Mouse (Mus musculus) small intestine, adult 2 months (tissue): ENCODE results near the gene Dnajb1. TPM values are rescaled to one million over a fixed set of nuclear protein-coding genes. Genes with fewer than 3 reads are reported as not detected.

ENCODE experiments used
- H3K27ac ChIP-seq: fragments of 200-500 bp; 2 replicates; pipeline ENCODE4 v1.5.1; 2012; ENCODE audit warnings: low read depth, low read length, control low read depth, inconsistent platforms; ENCODE audit not compliant: insufficient read depth
- H3K27me3 ChIP-seq: fragments of 200-500 bp; 2 replicates; pipeline ENCODE4 v1.6.1; 2012; ENCODE audit warnings: mild to moderate bottlenecking, moderate library complexity, low read length, inconsistent platforms; ENCODE audit not compliant: control insufficient read depth, insufficient read depth
- H3K36me3 ChIP-seq: fragments of 200-500 bp; 2 replicates; pipeline ENCODE4 v1.6.1; 2012; ENCODE audit warnings: mild to moderate bottlenecking, low read length, control low read depth, inconsistent platforms; ENCODE audit not compliant: control insufficient read depth, insufficient read depth
- H3K4me1 ChIP-seq: fragments of 200-500 bp; 2 replicates; pipeline ENCODE4 v1.6.1; 2012; ENCODE audit warnings: low read length, inconsistent platforms, mixed read lengths; ENCODE audit not compliant: control insufficient read depth, insufficient read depth, insufficient read length
- H3K4me3 ChIP-seq: fragments of 200-500 bp; 2 replicates; pipeline ENCODE4 v1.5.1; 2012; ENCODE audit warnings: low read depth, mild to moderate bottlenecking, control low read depth, inconsistent platforms, low read length, moderate library complexity
- CTCF ChIP-seq: fragments of 200-500 bp; IDR thresholded peaks from 2 replicates; pipeline ENCODE4 v1.5.1; 2012; ENCODE audit warnings: low read depth, mild to moderate bottlenecking, control low read depth, inconsistent platforms, low read length, moderate library complexity, mixed read lengths; ENCODE audit not compliant: insufficient replicate concordance, insufficient read length; ENCODE audit errors: extremely low read depth
- POLR2A ChIP-seq: fragments of 200-500 bp; IDR thresholded peaks from 2 replicates; pipeline ENCODE4 v1.6.1; 2012; ENCODE audit warnings: low read depth, mild to moderate bottlenecking, control low read depth, inconsistent platforms, low read length, moderate library complexity
- WGBS: fragments of 180-500 bp; shearing (Covaris S2); methylation state at CpG from one replicate; pipeline ENCODE4 v1.1.7; 2018; 5-methylcytosine and 5-hydroxymethylcytosine counted together
- polyA plus RNA-seq: library from polyadenylated mRNA; depleted of rRNA; stranded (reverse); fragments of >200 nt; gene quantifications from 2 replicates; pipeline ENCODE4 v1.2.3, GENCODE M21; 2012; rRNA removed

Gene Dnajb1
- 21.1 and 34.0 TPM in 2 replicates for polyA plus RNA-seq

GRCm38 (mm10) chr8:83607661-83608397 is at the start of gene Dnajb1, which contains the start of gene Tecr:
TSS of gene Dnajb1 (plus strand) at chr8:83608193.
TSS of gene Tecr (minus strand) at chr8:83607971.
- Histone ChIP-seq H3K27me3 (no peaks in the 10 kb centered on the region), H3K4me3 (peak within 1 kb of the TSS; percentile 78), H3K27ac (peak within 1 kb of the TSS; percentile 92), H3K36me3 (peaks cover 29% of the 10 kb centered on the region), H3K4me1 (peaks cover 10% of the 10 kb centered on the region; the same call in 1 of the 2 replicates)
- no peak for TF ChIP-seq CTCF
- peak; percentile 98 for TF ChIP-seq POLR2A
- under 1% methylated on average over 69 of the region's 69 CpGs for WGBS

- Histone ChIP-seq H3K4me1 (peaks cover 4% of the 10 kb centered on the region), H3K27ac (no peak overlapping the region), H3K27me3 (0 out of 2 replicates have a peak, but pooled peaks cover 3% of the 10 kb centered on the region), H3K4me3 (no peak overlapping the region), H3K36me3 (no peaks in the 10 kb centered on the region)
- 69% methylated on average over 3 of the region's 3 CpGs for WGBS
- no peak for TF ChIP-seq POLR2A
- TF ChIP-seq CTCF, result no peak
Measured at GRCm38 (mm10) chr8:83562669-83563068, 45.3 kb upstream of the Dnajb1 start.

GRCm38 (mm10) chr8:83563246-83563645 is 44.7 kb upstream of the Dnajb1 start:
- H3K27ac ChIP-seq, result no peak overlapping the region
- TF ChIP-seq POLR2A (no peak), CTCF (no peak)
- H3K4me1 ChIP-seq, result peaks cover 4% of the 10 kb centered on the region
- H3K4me3 ChIP-seq, result no peak overlapping the region
- 75% methylated on average over 4 of the region's 4 CpGs for WGBS
- no peaks in the 10 kb centered on the region for H3K36me3 ChIP-seq
- 0 out of 2 replicates have a peak, but pooled peaks cover 3% of the 10 kb centered on the region for H3K27me3 ChIP-seq

GRCm38 (mm10) chr8:83565731-83566375 is 42.1 kb upstream of the Dnajb1 start:
- no peak for TF ChIP-seq POLR2A
- peak; percentile 23; the same call in 1 of the 2 replicates for TF ChIP-seq CTCF
- 81% methylated on average over 9 of the region's 9 CpGs for WGBS
- H3K27me3 ChIP-seq, result 0 out of 2 replicates have a peak, but pooled peaks cover 3% of the 10 kb centered on the region
- peaks cover 4% of the 10 kb centered on the region for H3K4me1 ChIP-seq
- no peak overlapping the region for H3K27ac ChIP-seq
- H3K4me3 ChIP-seq, result no peak overlapping the region
- peaks cover 4% of the 10 kb centered on the region for H3K36me3 ChIP-seq

- Histone ChIP-seq H3K4me1 (peaks cover 4% of the 10 kb centered on the region), H3K27ac (peak within 1 kb of the TSS; percentile 71), H3K4me3 (peak within 1 kb of the TSS; percentile 85), H3K27me3 (no peaks in the 10 kb centered on the region), H3K36me3 (peaks cover 11% of the 10 kb centered on the region)
- TF ChIP-seq POLR2A (0 out of 2 replicates have a peak, but pooled peaks have one; percentile 42), CTCF (peak; percentile 97)
- under 1% methylated on average over 48 of the region's 48 CpGs for WGBS
Measured at GRCm38 (mm10) chr8:83566469-83567395, 41.3 kb upstream of the Dnajb1 start, which contains the start of gene Ndufb7. TSS of gene Ndufb7 (plus strand) at chr8:83566671.

- H3K4me3 ChIP-seq, result peak overlapping the region; percentile 85; the same call in 1 of the 2 replicates
- TF ChIP-seq POLR2A, result no peak
- TF ChIP-seq CTCF, result no peak
- 54% methylated on average over 3 of the region's 3 CpGs for WGBS
- no peak overlapping the region for H3K27ac ChIP-seq
- no peaks in the 10 kb centered on the region for H3K27me3 ChIP-seq
- H3K36me3 ChIP-seq, result peaks cover 19% of the 10 kb centered on the region
- H3K4me1 ChIP-seq, result peaks cover 4% of the 10 kb centered on the region
Measured at GRCm38 (mm10) chr8:83567668-83568067, 40.3 kb upstream of the Dnajb1 start.
